Mouse (Mus musculus) testis, adult 10 weeks (tissue): Measurements from ENCODE around the gene Edil3. TPM values are rescaled to one million over a fixed set of nuclear protein-coding genes. Genes with fewer than 3 reads are reported as not detected.

ENCODE experiments used
- polyA plus RNA-seq: library from polyadenylated mRNA; stranded (reverse); fragments of 350-450 nt; fragmentation: Illumina TruSeq; extraction: RNeasy Lipid Tissue Mini Kit (QIAGEN cat#74804); gene quantifications from one replicate; pipeline ENCODE4 v1.2.3, GENCODE M21; 2014; ENCODE audit warnings: low read depth, low replicate concordance

Edil3 gene
- 0.64 TPM for polyA plus RNA-seq

GRCm38 (mm10) chr13:88821440-88822331 lies at the start of gene Edil3:
Gene Edil3 (plus strand): TSS chr13:88821472.

